Mouse (Mus musculus): ENCODE data around the gene Timp3.

The Timp3 gene

GRCm38 (mm10) chr10:86329241-86329882 lies 29.2 kb downstream of the Timp3 start:
- DNase-seq = no peak

DNA sequence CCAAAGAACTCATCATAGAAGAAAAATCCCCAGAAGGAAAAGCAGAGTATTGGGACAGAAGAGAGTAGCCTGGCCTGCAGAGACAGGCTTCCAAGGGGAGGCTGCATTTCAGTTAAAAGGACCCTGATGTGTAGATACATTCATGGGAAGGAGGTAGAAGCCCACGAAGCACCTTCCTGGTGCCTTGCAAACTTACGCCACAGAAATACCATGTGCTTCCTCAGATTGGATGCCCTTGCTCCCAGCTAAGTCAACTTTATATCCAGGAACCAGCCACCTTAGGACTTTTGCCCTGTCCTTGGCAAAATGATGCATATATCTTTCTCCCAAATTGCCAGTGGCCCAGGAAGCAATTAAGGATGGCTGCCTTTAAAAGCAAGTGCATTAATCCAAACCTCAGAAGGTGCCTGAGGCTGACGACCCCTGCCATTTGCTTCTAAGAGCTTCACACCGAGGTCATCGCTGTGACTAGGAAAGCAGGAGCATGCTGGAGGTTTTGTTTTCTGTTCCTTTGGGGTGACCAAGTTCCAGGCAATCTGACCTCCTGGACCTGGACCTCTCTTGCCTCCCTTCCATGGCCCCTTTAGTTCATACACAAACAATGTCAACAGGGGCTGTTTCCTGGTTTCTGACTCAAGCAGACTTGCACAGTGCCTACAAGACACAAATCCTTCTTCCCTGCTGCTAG lies 31.0 kb downstream of the Timp3 start:
- no peak for DNase-seq

DNA sequence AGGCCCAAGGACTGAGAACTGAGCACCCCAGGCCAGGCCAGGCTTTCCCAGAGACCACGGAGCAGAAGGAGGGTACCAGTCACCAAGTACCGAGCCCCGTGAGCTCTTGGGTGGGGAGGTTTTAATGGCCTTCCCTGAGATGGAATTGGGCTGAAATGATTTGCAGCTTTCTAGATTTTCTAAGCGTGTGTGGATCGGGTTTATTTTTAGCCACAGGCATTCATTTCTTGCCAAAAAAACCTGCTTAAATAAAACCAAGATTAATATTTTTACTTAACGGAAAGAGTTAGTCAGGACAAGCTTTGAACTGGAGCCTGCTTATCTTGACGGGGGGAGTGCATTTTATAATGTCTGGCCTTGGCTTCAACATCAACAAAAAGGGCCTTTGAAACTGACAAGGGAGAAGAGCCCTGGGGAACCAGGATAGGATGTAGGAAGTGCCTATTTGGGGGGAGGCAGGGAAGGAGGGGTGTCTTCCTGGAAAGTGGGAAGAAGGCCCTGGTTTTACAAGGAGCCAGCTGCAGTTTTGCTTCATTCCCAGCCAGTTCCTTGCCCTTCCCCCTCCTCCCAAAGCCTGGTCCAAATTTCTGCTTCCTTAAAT lies 31.6 kb downstream of the Timp3 start:
- no peak for DNase-seq

DNA sequence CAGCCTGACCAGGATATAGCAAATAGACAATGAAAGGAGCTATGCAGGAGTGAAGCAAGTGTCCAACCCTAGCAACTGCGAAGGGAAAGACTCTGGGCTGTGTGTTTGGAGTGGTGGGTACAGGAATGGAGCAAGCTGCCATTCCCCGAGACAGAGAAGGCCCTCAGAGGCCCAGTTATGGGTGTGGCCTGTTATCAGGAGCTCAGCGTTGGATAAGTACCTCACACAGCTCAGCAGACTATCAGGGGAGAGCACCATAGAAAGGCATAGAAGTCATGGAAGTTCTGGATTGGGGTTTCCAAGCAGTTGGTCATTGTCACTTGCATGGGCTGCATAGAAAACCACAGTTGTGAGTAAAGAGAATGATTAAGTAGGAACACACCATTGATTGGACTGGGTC lies 32.8 kb downstream of the Timp3 start:
- DNase-seq = no peak

DNA sequence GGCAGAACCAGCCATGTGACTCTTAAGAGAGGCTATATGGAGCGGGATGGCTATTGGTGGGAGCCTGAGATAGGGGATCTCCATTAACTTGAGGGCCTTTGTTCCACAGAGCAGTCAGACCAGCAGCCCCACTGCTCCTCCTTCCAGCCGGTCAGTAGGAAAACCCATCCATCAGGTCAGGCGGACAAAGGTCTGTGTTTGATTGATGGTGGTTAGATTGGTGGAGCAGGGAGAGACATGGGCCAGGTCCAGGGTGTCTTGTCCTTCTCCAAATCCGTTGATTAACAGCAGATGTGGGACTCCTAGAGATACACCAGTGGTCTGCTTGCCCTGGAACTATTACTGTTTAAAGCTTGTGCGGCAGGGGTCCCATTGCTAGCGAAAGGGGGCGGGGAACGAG lies 34.4 kb downstream of the Timp3 start:
- DNase-seq = no peak

DNA sequence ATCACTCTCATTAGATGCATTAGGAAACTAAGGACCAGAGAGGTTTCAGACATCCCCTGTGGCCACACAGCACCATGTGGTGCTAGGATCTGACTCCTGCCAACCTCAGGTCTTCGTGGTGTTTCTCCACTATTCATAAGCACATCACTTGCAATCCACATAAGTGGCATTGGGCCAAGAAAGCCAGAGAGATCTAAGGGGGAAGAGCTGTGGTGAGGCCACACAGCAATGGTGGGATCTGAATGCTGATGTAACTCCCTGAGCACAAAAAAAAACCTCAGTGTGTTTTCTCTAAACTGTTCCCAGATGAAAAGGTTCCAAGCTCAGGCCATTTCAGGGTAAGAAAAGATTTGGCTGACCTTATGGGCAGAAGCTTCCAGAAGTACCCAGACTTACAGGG lies 36.3 kb downstream of the Timp3 start:
- no peak for DNase-seq

DNA sequence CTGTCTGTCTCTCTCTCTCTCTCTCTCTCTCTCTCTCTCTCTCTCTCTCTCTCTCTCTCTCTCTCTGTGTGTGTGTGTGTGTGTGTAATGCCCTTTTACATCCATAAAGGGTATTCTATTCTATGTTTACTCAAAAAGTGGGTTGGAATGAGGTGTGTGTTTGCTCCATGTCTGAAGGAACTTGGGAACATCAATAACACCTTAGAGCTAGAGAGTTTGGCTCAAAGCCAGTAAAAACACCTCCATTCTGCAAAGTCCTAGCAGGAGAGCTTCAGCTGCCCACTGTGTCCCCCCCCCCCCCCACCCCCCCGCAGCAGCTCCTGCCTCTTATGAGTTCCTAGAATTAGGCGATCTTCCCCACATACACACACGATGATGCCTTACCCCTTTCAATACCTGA lies 37.1 kb downstream of the Timp3 start:
- DNase-seq = no peak

GRCm38 (mm10) chr10:86338121-86338715 lies 38.0 kb downstream of the Timp3 start:
- DNase-seq = no peak

GRCm38 (mm10) chr10:86339121-86339520 lies 38.9 kb downstream of the Timp3 start:
- no peak for DNase-seq

DNA sequence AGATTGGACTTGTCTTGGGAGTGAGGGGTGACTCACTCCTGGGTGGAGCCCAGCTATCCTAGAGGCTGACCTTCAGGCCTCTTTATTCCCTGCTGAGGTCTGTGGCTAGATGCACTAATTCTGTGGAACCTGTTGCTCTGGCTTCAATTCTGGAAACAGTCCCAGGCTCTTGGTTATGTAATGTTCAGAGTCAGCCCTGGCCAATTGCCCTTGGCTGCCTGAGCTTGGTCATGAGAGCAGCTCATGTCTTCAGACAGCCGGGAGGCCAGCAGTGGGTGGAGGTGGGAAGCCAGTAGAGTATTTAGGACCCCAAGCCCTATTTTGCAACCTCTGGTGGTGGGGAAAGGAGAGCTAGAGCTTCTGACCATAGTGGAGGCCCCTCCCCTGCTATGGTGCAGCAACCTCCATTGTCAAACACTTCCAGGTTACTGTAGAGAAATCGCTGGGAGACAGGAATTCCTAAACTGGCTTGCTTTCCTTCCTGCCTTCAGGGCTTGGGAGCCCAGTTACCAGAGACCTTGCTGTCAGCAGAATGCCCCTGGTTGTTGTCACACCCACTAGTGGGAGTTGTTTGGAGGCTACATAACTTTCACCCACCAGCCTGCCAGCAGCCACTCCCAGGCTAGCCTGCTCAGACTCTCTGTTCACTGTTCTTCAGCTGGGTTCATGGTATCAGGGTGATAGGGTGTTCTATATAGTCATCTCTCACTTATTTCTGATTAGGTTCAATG lies 39.6 kb downstream of the Timp3 start:
- peak; percentile 48 for DNase-seq

- no peak for DNase-seq
Measured at GRCm38 (mm10) chr10:86340421-86340820, 40.2 kb downstream of the Timp3 start.

DNA sequence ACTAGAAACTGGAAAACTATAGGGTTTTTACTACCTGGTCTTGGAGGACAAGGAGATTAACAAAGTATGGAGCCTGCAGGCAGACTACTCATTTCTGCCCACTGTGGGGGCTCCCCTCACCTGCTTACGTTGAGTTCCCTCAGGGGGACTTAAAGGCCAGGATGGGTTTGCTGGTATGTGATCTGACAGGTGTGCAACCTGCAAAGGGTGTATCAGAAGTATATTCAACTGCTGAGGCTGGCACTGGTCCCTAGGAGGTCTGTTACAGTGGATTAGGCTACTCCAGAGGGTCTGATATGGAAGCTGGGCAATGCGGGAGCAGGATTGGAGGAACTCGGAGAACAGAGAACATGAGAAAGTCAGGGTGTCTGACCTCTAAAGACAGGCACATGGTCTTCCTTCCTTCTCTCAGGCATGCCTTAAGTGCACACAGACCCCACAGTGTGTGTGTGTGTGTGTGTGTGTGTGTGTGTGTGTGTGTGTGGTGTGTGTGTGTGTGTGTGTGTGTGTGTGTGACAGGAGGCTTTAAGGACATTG lies 40.9 kb downstream of the Timp3 start:
- DNase-seq = no peak

DNA sequence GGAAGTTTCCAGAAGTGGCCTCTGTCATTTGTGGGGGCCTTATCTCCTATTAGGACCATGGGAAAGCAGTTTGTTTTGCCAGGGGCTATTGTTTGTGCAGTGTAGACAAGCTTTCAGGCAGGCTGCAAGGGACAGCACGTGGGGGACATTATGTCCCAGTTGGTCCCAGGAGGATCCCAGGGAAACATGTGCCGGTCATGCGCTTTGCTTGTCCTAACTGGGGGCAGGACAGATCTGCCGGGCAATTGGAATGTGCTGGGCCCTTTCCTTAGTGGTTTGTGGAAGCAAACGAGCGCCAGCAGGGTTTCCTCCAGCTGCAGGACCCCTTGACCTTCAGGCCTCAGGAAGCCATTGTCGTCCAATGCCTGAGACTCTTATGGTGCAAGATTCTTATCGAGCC lies 41.4 kb downstream of the Timp3 start:
- no peak for DNase-seq

- DNase-seq = no peak
Measured at GRCm38 (mm10) chr10:86342151-86342550, 42.0 kb downstream of the Timp3 start.

GRCm38 (mm10) chr10:86342713-86343112 lies 42.5 kb downstream of the Timp3 start:
- DNase-seq = no peak

DNA sequence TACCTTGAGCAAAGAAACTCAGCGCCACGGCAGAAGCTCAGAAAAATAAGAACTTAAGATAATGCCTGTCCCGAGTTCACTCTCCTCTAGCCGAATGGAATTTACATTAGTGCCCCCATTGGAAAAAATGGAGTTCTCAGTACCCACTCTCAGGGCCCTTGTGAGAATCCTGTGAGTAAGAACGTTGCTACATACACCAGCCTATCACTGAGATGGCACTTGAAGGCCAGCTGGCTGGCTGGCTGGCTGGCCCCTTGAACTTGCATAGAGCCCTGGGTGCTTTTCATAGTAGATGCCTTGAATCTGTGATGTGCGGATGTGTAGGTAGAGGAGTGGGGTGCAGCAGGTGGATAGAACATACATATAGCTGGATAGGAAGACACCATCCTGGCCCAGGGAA lies 43.2 kb downstream of the Timp3 start:
- DNase-seq = no peak

GRCm38 (mm10) chr10:86343931-86344330 lies 43.8 kb downstream of the Timp3 start:
- DNase-seq = no peak

GRCm38 (mm10) chr10:86344654-86345053 lies 44.5 kb downstream of the Timp3 start:
- DNase-seq = no peak

DNA sequence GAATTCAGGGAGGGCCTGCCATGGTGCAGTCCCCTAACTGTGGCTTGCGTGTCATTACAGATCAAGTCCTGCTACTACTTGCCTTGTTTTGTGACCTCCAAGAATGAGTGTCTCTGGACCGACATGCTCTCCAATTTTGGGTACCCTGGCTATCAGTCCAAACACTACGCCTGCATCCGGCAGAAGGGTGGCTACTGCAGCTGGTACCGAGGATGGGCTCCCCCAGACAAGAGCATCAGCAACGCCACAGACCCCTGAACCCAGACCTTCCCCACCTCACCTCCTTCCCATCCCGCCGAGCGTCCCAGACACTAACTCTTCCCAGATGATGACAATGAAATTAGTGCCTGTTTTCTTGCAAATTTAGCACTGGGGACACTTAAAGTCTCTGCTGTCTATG lies 45.5 kb downstream of the Timp3 start:
- no peak for DNase-seq

DNA sequence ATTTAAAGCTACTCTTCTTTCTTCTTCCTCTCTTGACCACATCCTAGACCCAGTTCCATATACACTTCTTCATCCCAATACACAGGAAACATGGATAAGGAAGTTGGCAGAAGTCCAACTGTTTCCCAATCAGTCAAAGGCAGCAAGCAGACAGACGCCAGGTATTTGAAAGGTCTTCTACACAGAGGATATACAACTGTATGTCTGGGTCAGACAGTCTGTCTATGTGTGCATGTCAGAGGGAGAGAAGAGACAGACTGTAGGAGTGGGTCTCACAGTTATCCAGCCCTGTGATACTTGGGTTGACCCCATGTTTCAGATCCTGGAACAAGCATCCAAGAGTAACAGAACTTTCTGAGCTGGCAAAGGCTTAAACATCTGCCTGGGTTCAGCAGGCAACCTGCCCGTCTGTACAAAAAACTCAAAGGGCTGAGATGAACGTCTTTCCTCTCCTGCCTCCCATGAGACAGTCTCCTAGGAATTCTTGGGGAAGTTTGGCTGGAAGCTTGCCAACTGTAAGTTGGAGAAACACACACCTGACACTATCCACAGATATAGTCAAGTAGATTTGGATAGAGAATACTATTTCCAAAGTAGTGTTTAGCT lies 46.2 kb downstream of the Timp3 start:
- no peak for DNase-seq

GRCm38 (mm10) chr10:86351287-86351686 lies 51.1 kb downstream of the Timp3 start:
- no peak for DNase-seq

DNA sequence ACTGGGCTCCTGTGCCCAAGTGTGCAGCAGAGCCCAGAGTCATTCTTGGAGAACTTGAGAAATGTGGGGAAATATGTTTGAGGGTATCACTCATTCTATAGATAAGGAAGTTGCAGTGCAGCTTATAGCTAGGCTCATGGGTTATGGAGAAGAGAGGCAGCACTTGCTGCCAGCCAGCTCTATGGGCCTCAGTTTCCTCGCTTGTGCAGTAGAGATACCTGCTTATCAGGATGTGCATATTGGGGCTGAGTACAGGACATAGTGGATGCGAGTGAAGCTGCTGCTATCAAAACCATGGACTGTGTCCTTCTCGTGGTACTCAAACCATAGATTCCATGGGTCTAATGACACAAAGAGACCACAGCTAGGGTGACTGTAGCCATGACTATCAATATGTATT lies 52.3 kb downstream of the Timp3 start:
- DNase-seq = no peak
